Comparison of ENCODE assay signal across 14 mouse cellular contexts in genomic region chr14:115616846-115617245, GRCm38 (mm10).
DNase-seq lines count a peak whose midpoint lies in the region; ATAC-seq and TF ChIP-seq lines count a peak whose summit lies in the region.
"Had no signal": no experiment of that assay in that cellular context is flagged by ENCODE, and none has a peak within 500 bp of the region (broad histone marks: within the 10 kb centered on the region; RNA-seq: fewer than 3 reads in every experiment).

No protein-coding gene starts in this region.

- no peak overlapping the region for H3K27ac ChIP-seq in kidney, embryonic 15.5 days
- no peak overlapping the region for H3K27ac ChIP-seq in forebrain, embryonic 16.5 days (ENCODE audit: low read length)
- H3K27ac ChIP-seq in midbrain, embryonic 11.5 days (ENCODE audit: low read depth, low read length): no peak overlapping the region
- H3K27ac ChIP-seq: embryonic facial prominence, embryonic 13.5 days; left cerebral cortex, adult 2 months had no signal

- peak; percentile 4 to 6 for DNase-seq in kidney, postnatal 4 days
- DNase-seq in midbrain, embryonic 11.5 days (ENCODE audit: low spot score, missing footprints): peak; percentile 86
- peak; percentile 69 for DNase-seq in retina, postnatal 1 day
- no peak for DNase-seq in lung, adult 2 months
- DNase-seq in gastrocnemius, postnatal 36 days: no peak
- DNase-seq: adrenal gland, postnatal 10 days; heart, postnatal 36 days; lung, postnatal 14 days; thymus, postnatal 4 days had no signal

- no peak overlapping the region for H3K9ac ChIP-seq in kidney, embryonic 15.5 days
- H3K9ac ChIP-seq in forebrain, embryonic 16.5 days (replicated peaks; ENCODE audit: low read depth, low read length): no peak overlapping the region
- H3K9ac ChIP-seq in midbrain, embryonic 11.5 days (ENCODE audit: low read length): no peak overlapping the region
- H3K9ac ChIP-seq: embryonic facial prominence, embryonic 13.5 days had no signal

- H3K4me2 ChIP-seq in kidney, embryonic 15.5 days: no peak overlapping the region
- H3K4me2 ChIP-seq in forebrain, embryonic 16.5 days (ENCODE audit: low read length): no peak overlapping the region
- H3K4me2 ChIP-seq in midbrain, embryonic 11.5 days: no peak overlapping the region
- H3K4me2 ChIP-seq: embryonic facial prominence, embryonic 13.5 days had no signal

- no peaks in the 10 kb centered on the region for H3K27me3 ChIP-seq in kidney, embryonic 15.5 days
- no peaks in the 10 kb centered on the region for H3K27me3 ChIP-seq in forebrain, embryonic 16.5 days (replicated peaks; ENCODE audit: control insufficient read depth, insufficient read depth, low read length)
- H3K27me3 ChIP-seq in midbrain, embryonic 11.5 days (ENCODE audit: control insufficient read depth, insufficient read depth, low read length): no peaks in the 10 kb centered on the region
- H3K27me3 ChIP-seq: CH12.LX; embryonic facial prominence, embryonic 13.5 days had no signal

- no peak for TF ChIP-seq CTCF in lung, adult 2 months (IDR thresholded peaks at IDR 0.05; ENCODE audit: insufficient read depth, low read length)

- intact Hi-C loops in gastrocnemius, postnatal 36 days (cut with DNase I): no loop called here

- H3K9me3 ChIP-seq in kidney, embryonic 15.5 days (replicated peaks): no peaks in the 10 kb centered on the region
- no peaks in the 10 kb centered on the region for H3K9me3 ChIP-seq in forebrain, embryonic 16.5 days (ENCODE audit: control insufficient read depth, low read length)
- H3K9me3 ChIP-seq in midbrain, embryonic 11.5 days (ENCODE audit: control insufficient read depth, low read length): no peaks in the 10 kb centered on the region
- H3K9me3 ChIP-seq: embryonic facial prominence, embryonic 13.5 days had no signal

- H3K4me3 ChIP-seq in kidney, embryonic 15.5 days (replicated peaks): no peak overlapping the region
- H3K4me3 ChIP-seq in forebrain, embryonic 16.5 days (replicated peaks; ENCODE audit: low read length): no peak overlapping the region
- no peak overlapping the region for H3K4me3 ChIP-seq in midbrain, embryonic 11.5 days (ENCODE audit: low read depth, low read length)
- H3K4me3 ChIP-seq in lung, adult 2 months (replicated peaks; ENCODE audit: extremely low read depth, low read depth, low read length): no peak overlapping the region
- H3K4me3 ChIP-seq: embryonic facial prominence, embryonic 13.5 days; left cerebral cortex, adult 2 months had no signal

- no peaks in the 10 kb centered on the region for H3K4me1 ChIP-seq in kidney, embryonic 15.5 days
- peaks cover 2% of the 10 kb centered on the region; the same call in 1 of the 2 replicates for H3K4me1 ChIP-seq in forebrain, embryonic 16.5 days (replicated peaks; ENCODE audit: control insufficient read depth, insufficient read depth, low read length)
- no peaks in the 10 kb centered on the region for H3K4me1 ChIP-seq in midbrain, embryonic 11.5 days (ENCODE audit: control insufficient read depth, insufficient read depth, low read length)
- no peaks in the 10 kb centered on the region for H3K4me1 ChIP-seq in lung, adult 2 months (ENCODE audit: control insufficient read depth, insufficient read depth, low read length)
- H3K4me1 ChIP-seq: embryonic facial prominence, embryonic 13.5 days had no signal

- no peak for ATAC-seq in kidney, embryonic 15.5 days (replicated peaks; ENCODE audit: low FRiP score)
- peak; percentile 95 for ATAC-seq in forebrain, embryonic 16.5 days
- peak; percentile 92 for ATAC-seq in midbrain, embryonic 11.5 days (ENCODE audit: low FRiP score)

- TF ChIP-seq POLR2A in lung, adult 2 months (IDR thresholded peaks at IDR 0.05; ENCODE audit: borderline replicate concordance, extremely low read depth, low read depth, low read length): no peak

- H3K36me3 ChIP-seq in kidney, embryonic 15.5 days: no peaks in the 10 kb centered on the region
- no peaks in the 10 kb centered on the region for H3K36me3 ChIP-seq in forebrain, embryonic 16.5 days (ENCODE audit: control insufficient read depth, insufficient read depth)
- no peaks in the 10 kb centered on the region for H3K36me3 ChIP-seq in midbrain, embryonic 11.5 days (ENCODE audit: control insufficient read depth, insufficient read depth, low read length)
- H3K36me3 ChIP-seq: embryonic facial prominence, embryonic 13.5 days had no signal

- 58% methylated on average over 7 of the region's 7 CpGs for WGBS in kidney, embryonic 15.5 days
- 16% methylated on average over 7 of the region's 7 CpGs for WGBS in forebrain, embryonic 16.5 days
- WGBS in midbrain, embryonic 11.5 days: 33% methylated on average over 7 of the region's 7 CpGs
- 56% methylated on average over 7 of the region's 7 CpGs for WGBS in lung, adult 2 months

Comparison
In these comparisons a context has a peak if more than half of its experiments do, and no peak if none do; other contexts are left out.
1. DNase-seq: peak in kidney, postnatal 4 days (2 of 2), midbrain, embryonic 11.5 days (single experiment) and retina, postnatal 1 day (single experiment); none in lung, adult 2 months (single experiment) and gastrocnemius, postnatal 36 days (0 of 2).